Mouse (Mus musculus): ENCODE measurements at regions not wholly inside any gene's neighbourhood (a gene's known extent, or its start where the extent isn't known, plus 50 kb on each side); places are given as distances from the start of the nearest gene placed in this dataset.
A peak's percentile ranks its signal among the peaks of the same experiment; 100 is the strongest.

- H3K4me3 ChIP-seq (ENCODE audit: insufficient read depth, poor library complexity, severe bottlenecking): no peak overlapping the region
- TF ChIP-seq MYOD1 (IDR thresholded peaks at IDR 0.05; ENCODE audit: control insufficient read depth, insufficient read length, low read depth) (no peak), CTCF (IDR thresholded peaks at IDR 0.05; ENCODE audit: control insufficient read depth, insufficient read depth, insufficient read length) (no peak), MAX (IDR thresholded peaks at IDR 0.05) (no peak), FOSL1 (IDR thresholded peaks at IDR 0.05; ENCODE audit: insufficient read depth, low read length, poor library complexity, severe bottlenecking) (no peak), CEBPB (IDR thresholded peaks at IDR 0.05; ENCODE audit: low read depth) (no peak), MYOG (IDR thresholded peaks at IDR 0.05; ENCODE audit: control insufficient read depth, extremely low read depth, insufficient read length) (no peak), USF1 (IDR thresholded peaks at IDR 0.05; ENCODE audit: low read depth) (no peak)
- H3ac ChIP-seq (ENCODE audit: control insufficient read depth, insufficient read length, low read depth): no peak overlapping the region
- no peaks in the 10 kb centered on the region for H3K27me3 ChIP-seq (ENCODE audit: control insufficient read depth, insufficient read depth, insufficient read length)
- H3K79me3 ChIP-seq (ENCODE audit: low read depth): no peaks in the 10 kb centered on the region
- H3K36me3 ChIP-seq (ENCODE audit: control insufficient read depth, insufficient read depth): no peaks in the 10 kb centered on the region
- no peaks in the 10 kb centered on the region for H3K79me2 ChIP-seq (ENCODE audit: control insufficient read depth, insufficient read depth)
These were observed 151.5 kb downstream of the P2ry1 start for GRCm38 (mm10) chr3:61154087-61154486.

- no peak overlapping the region for H3K4me3 ChIP-seq (ENCODE audit: insufficient read depth, poor library complexity, severe bottlenecking)
- H3ac ChIP-seq (ENCODE audit: control insufficient read depth, insufficient read length, low read depth): no peak overlapping the region
- H3K79me3 ChIP-seq (ENCODE audit: low read depth): no peaks in the 10 kb centered on the region
- H3K79me2 ChIP-seq (ENCODE audit: control insufficient read depth, insufficient read depth): no peaks in the 10 kb centered on the region
- no peaks in the 10 kb centered on the region for H3K36me3 ChIP-seq (ENCODE audit: control insufficient read depth, insufficient read depth)
- H3K27me3 ChIP-seq (ENCODE audit: control insufficient read depth, insufficient read depth, insufficient read length): no peaks in the 10 kb centered on the region
- no peak for TF ChIP-seq CTCF (IDR thresholded peaks at IDR 0.05; ENCODE audit: control insufficient read depth, insufficient read depth, insufficient read length)
- TF ChIP-seq FOSL1 (IDR thresholded peaks at IDR 0.05; ENCODE audit: insufficient read depth, low read length, poor library complexity, severe bottlenecking): no peak
- TF ChIP-seq USF1 (IDR thresholded peaks at IDR 0.05; ENCODE audit: low read depth): no peak
- no peak for TF ChIP-seq MYOG (IDR thresholded peaks at IDR 0.05; ENCODE audit: control insufficient read depth, extremely low read depth, insufficient read length)
- TF ChIP-seq MAX (IDR thresholded peaks at IDR 0.05): no peak
- TF ChIP-seq MYOD1 (IDR thresholded peaks at IDR 0.05; ENCODE audit: control insufficient read depth, insufficient read length, low read depth): no peak
- TF ChIP-seq CEBPB (IDR thresholded peaks at IDR 0.05; ENCODE audit: low read depth): no peak
These were observed 157.2 kb downstream of the P2ry1 start for GRCm38 (mm10) chr3:61159811-61160210.

GRCm38 (mm10) chr3:61161384-61161783 lies 158.8 kb downstream of the P2ry1 start:
- H3K4me3 ChIP-seq (ENCODE audit: insufficient read depth, poor library complexity, severe bottlenecking): no peak overlapping the region

GRCm38 (mm10) chr3:61185789-61186188 lies 175.6 kb upstream of the Rap2b start:
- no peaks in the 10 kb centered on the region for H3K36me3 ChIP-seq (ENCODE audit: control insufficient read depth, insufficient read depth)
- TF ChIP-seq MYOG (IDR thresholded peaks at IDR 0.05; ENCODE audit: control insufficient read depth, extremely low read depth, insufficient read length) (no peak), MAX (IDR thresholded peaks at IDR 0.05) (no peak), CEBPB (IDR thresholded peaks at IDR 0.05; ENCODE audit: low read depth) (no peak), FOSL1 (IDR thresholded peaks at IDR 0.05; ENCODE audit: insufficient read depth, low read length, poor library complexity, severe bottlenecking) (no peak), MYOD1 (IDR thresholded peaks at IDR 0.05; ENCODE audit: control insufficient read depth, insufficient read length, low read depth) (no peak)
- H3K79me3 ChIP-seq (ENCODE audit: low read depth): no peaks in the 10 kb centered on the region
- H3ac ChIP-seq (ENCODE audit: control insufficient read depth, insufficient read length, low read depth): no peak overlapping the region
- no peak overlapping the region for H3K4me3 ChIP-seq (ENCODE audit: insufficient read depth, poor library complexity, severe bottlenecking)
- H3K79me2 ChIP-seq (ENCODE audit: control insufficient read depth, insufficient read depth): no peaks in the 10 kb centered on the region
- no peaks in the 10 kb centered on the region for H3K27me3 ChIP-seq (ENCODE audit: control insufficient read depth, insufficient read depth, insufficient read length)

More at GRCm38 (mm10) chr3:61161384-61161783, 158.8 kb downstream of the P2ry1 start:
- no peaks in the 10 kb centered on the region for H3K36me3 ChIP-seq (ENCODE audit: control insufficient read depth, insufficient read depth)
- H3K79me2 ChIP-seq (ENCODE audit: control insufficient read depth, insufficient read depth): no peaks in the 10 kb centered on the region
- no peaks in the 10 kb centered on the region for H3K79me3 ChIP-seq (ENCODE audit: low read depth)
- H3K27me3 ChIP-seq (ENCODE audit: control insufficient read depth, insufficient read depth, insufficient read length): no peaks in the 10 kb centered on the region
- no peak for TF ChIP-seq MYOG (IDR thresholded peaks at IDR 0.05; ENCODE audit: control insufficient read depth, extremely low read depth, insufficient read length)
- no peak for TF ChIP-seq USF1 (IDR thresholded peaks at IDR 0.05; ENCODE audit: low read depth)
- H3ac ChIP-seq (ENCODE audit: control insufficient read depth, insufficient read length, low read depth): no peak overlapping the region

GRCm38 (mm10) chr3:61188662-61189061 lies 172.8 kb upstream of the Rap2b start:
- Histone ChIP-seq H3K27me3 (ENCODE audit: control insufficient read depth, insufficient read depth, insufficient read length) (no peaks in the 10 kb centered on the region), H3K4me3 (ENCODE audit: insufficient read depth, poor library complexity, severe bottlenecking) (no peak overlapping the region), H3K79me3 (ENCODE audit: low read depth) (no peaks in the 10 kb centered on the region), H3K36me3 (ENCODE audit: control insufficient read depth, insufficient read depth) (no peaks in the 10 kb centered on the region), H3K79me2 (ENCODE audit: control insufficient read depth, insufficient read depth) (no peaks in the 10 kb centered on the region), H3ac (ENCODE audit: control insufficient read depth, insufficient read length, low read depth) (no peak overlapping the region)
- TF ChIP-seq CEBPB (IDR thresholded peaks at IDR 0.05; ENCODE audit: low read depth): no peak
- no peak for TF ChIP-seq USF1 (IDR thresholded peaks at IDR 0.05; ENCODE audit: low read depth)
- TF ChIP-seq MYOG (IDR thresholded peaks at IDR 0.05; ENCODE audit: control insufficient read depth, extremely low read depth, insufficient read length): no peak
- TF ChIP-seq CTCF (IDR thresholded peaks at IDR 0.05; ENCODE audit: control insufficient read depth, insufficient read depth, insufficient read length): no peak
- no peak for TF ChIP-seq MYOD1 (IDR thresholded peaks at IDR 0.05; ENCODE audit: control insufficient read depth, insufficient read length, low read depth)
- TF ChIP-seq MAX (IDR thresholded peaks at IDR 0.05): no peak
- no peak for TF ChIP-seq FOSL1 (IDR thresholded peaks at IDR 0.05; ENCODE audit: insufficient read depth, low read length, poor library complexity, severe bottlenecking)

- no peak overlapping the region for H3ac ChIP-seq (ENCODE audit: control insufficient read depth, insufficient read length, low read depth)
These were observed 144.9 kb upstream of the Rap2b start for GRCm38 (mm10) chr3:61216562-61216961.

More at GRCm38 (mm10) chr3:61216562-61216961, 144.9 kb upstream of the Rap2b start:
- TF ChIP-seq CEBPB (IDR thresholded peaks at IDR 0.05; ENCODE audit: low read depth) (no peak), MYOD1 (IDR thresholded peaks at IDR 0.05; ENCODE audit: control insufficient read depth, insufficient read length, low read depth) (peak; percentile 21)
- H3K27me3 ChIP-seq (ENCODE audit: control insufficient read depth, insufficient read depth, insufficient read length): no peaks in the 10 kb centered on the region
- no peaks in the 10 kb centered on the region for H3K79me2 ChIP-seq (ENCODE audit: control insufficient read depth, insufficient read depth)
- no peaks in the 10 kb centered on the region for H3K36me3 ChIP-seq (ENCODE audit: control insufficient read depth, insufficient read depth)
- H3K4me3 ChIP-seq (ENCODE audit: insufficient read depth, poor library complexity, severe bottlenecking): no peak overlapping the region
- no peaks in the 10 kb centered on the region for H3K79me3 ChIP-seq (ENCODE audit: low read depth)
